In genomic region chr8:71528362-71529073, GRCm38 (mm10) we compare ENCODE assay signal across 7 mouse cellular contexts. TPM values are rescaled to one million over a fixed set of nuclear protein-coding genes. Genes with fewer than 3 reads are reported as not detected.
DNase-seq lines count a peak whose midpoint lies in the region; ATAC-seq and TF ChIP-seq lines count a peak whose summit lies in the region.

No protein-coding gene starts in this region.

- peak; percentile 59 to 73 for DNase-seq in heart, adult 18-20 months
- peak; percentile 59 for DNase-seq in lung, postnatal 14 days
- no peak for DNase-seq in adrenal gland, adult 2 months
- DNase-seq in layer of hippocampus, postnatal 14 days (ENCODE audit: low spot score in 2 of 2): no peak

- H3K9ac ChIP-seq in kidney, embryonic 14.5 days (ENCODE audit: low read depth, low read length): no peak overlapping the region

- no peaks in the 10 kb centered on the region for H3K36me3 ChIP-seq in kidney, embryonic 14.5 days (ENCODE audit: control insufficient read depth, insufficient read depth, low read length)

- no peak for TF ChIP-seq POLR2A in bone marrow, adult 2 months (IDR thresholded peaks at IDR 0.05; ENCODE audit: borderline replicate concordance, control insufficient read depth, low read depth, low read length)

- no peak overlapping the region for H3K4me2 ChIP-seq in kidney, embryonic 14.5 days (replicated peaks; ENCODE audit: low read depth, low read length)

- TF ChIP-seq CTCF in bone marrow, adult 2 months (IDR thresholded peaks at IDR 0.05; ENCODE audit: control insufficient read depth, insufficient read depth, low read length): no peak

- H3K4me1 ChIP-seq in bone marrow, adult 2 months (ENCODE audit: control insufficient read depth, insufficient read depth, low read length): peaks cover 2% of the 10 kb centered on the region
- peaks cover 19% of the 10 kb centered on the region; the same call in 1 of the 2 replicates for H3K4me1 ChIP-seq in kidney, embryonic 14.5 days (ENCODE audit: control insufficient read depth, insufficient read depth, low read length)

- 0 out of 2 replicates have a peak overlapping the region, but pooled peaks have one; percentile 19 for H3K27ac ChIP-seq in bone marrow, adult 2 months (ENCODE audit: control insufficient read depth, insufficient read depth, low read depth, low read length, poor library complexity)
- peak overlapping the region; percentile 69; the same call in 1 of the 2 replicates for H3K27ac ChIP-seq in kidney, embryonic 14.5 days (ENCODE audit: low read depth, low read length)

- no peak for ATAC-seq in kidney, embryonic 14.5 days (ENCODE audit: low FRiP score, low TSS enrichment)
- no peak for ATAC-seq in cerebellum, adult (ENCODE audit: insufficient number of reproducible peaks, low FRiP score, low TSS enrichment)

- H3K9me3 ChIP-seq in kidney, embryonic 14.5 days (ENCODE audit: control insufficient read depth, low read length): no peaks in the 10 kb centered on the region

- H3K4me3 ChIP-seq in bone marrow, adult 2 months (replicated peaks; ENCODE audit: control insufficient read depth, low read depth, low read length): no peak overlapping the region
- no peak overlapping the region for H3K4me3 ChIP-seq in kidney, embryonic 14.5 days (ENCODE audit: low read length)

- H3K27me3 ChIP-seq in kidney, embryonic 14.5 days (ENCODE audit: control insufficient read depth, insufficient read depth, low read length): peaks cover 22% of the 10 kb centered on the region

- WGBS in bone marrow, adult 2 months: 2% methylated on average over 11 of the region's 11 CpGs
- 82% methylated on average over 11 of the region's 11 CpGs for WGBS in kidney, embryonic 14.5 days

RNA-seq across cellular contexts. Expression of gene Ccdc194, which starts 3.0 kb away (rescaled TPM):
- polyA plus RNA-seq in bone marrow, adult 2 months (2011; ENCODE audit: insufficient read depth, insufficient read length, low replicate concordance, missing spikeins): not detected in 2 replicates
- total RNA-seq in heart, adult 18-20 months (2021): not detected
- 0.27 and 0.34 TPM in 2 replicates for polyA plus RNA-seq in kidney, embryonic 14.5 days (2014; fragmentation: Nextera tagmentation; extraction: Ambion mirVana)
- not detected for total RNA-seq in adrenal gland, adult 2 months (2021)
- not detected in 2 replicates for polyA plus RNA-seq in adrenal gland, adult 2 months (2012; rRNA removed)
- not detected for total RNA-seq in layer of hippocampus, postnatal 14 days (2021)

RNA-seq across cellular contexts. Expression of gene Bst2, which starts 8.7 kb away (rescaled TPM):
- 58.9 and 103 TPM in 2 replicates for polyA plus RNA-seq in bone marrow, adult 2 months (2011; ENCODE audit: insufficient read depth, insufficient read length, low replicate concordance, missing spikeins)
- 10 to 100 TPM; 19.3 to 40.2 TPM for total RNA-seq in heart, adult 18-20 months (2021)
- 8.6 and 17.1 TPM in 2 replicates for polyA plus RNA-seq in kidney, embryonic 14.5 days (2014; fragmentation: Nextera tagmentation; extraction: Ambion mirVana)
- total RNA-seq in adrenal gland, adult 2 months (2021): 10 to 100 TPM; 63.1 to 98.6 TPM
- 457 and 528 TPM in 2 replicates for polyA plus RNA-seq in adrenal gland, adult 2 months (2012; rRNA removed)
- total RNA-seq in layer of hippocampus, postnatal 14 days (2021): 1 to 10 TPM; 3.4 to 5.5 TPM

RNA-seq across cellular contexts. Expression of gene Mvb12a, which starts 14.2 kb away (rescaled TPM):
- polyA plus RNA-seq in bone marrow, adult 2 months (2011; ENCODE audit: insufficient read depth, insufficient read length, low replicate concordance, missing spikeins): 23.8 and 47.7 TPM in 2 replicates
- total RNA-seq in heart, adult 18-20 months (2021): 10 to 100 TPM; 28.4 to 28.5 TPM
- polyA plus RNA-seq in kidney, embryonic 14.5 days (2014; fragmentation: Nextera tagmentation; extraction: Ambion mirVana): 98.7 and 111 TPM in 2 replicates
- total RNA-seq in adrenal gland, adult 2 months (2021): 10 to 100 TPM; 64.7 to 74.4 TPM
- polyA plus RNA-seq in adrenal gland, adult 2 months (2012; rRNA removed): 230 and 237 TPM in 2 replicates
- total RNA-seq in layer of hippocampus, postnatal 14 days (2021): 10 to 100 TPM; 33.8 to 36.2 TPM

RNA-seq across cellular contexts. Expression of gene Plvap, which starts 17.0 kb away (rescaled TPM):
- 13.7 and 20.5 TPM in 2 replicates for polyA plus RNA-seq in bone marrow, adult 2 months (2011; ENCODE audit: insufficient read depth, insufficient read length, low replicate concordance, missing spikeins)
- total RNA-seq in heart, adult 18-20 months (2021): 10 to 100 TPM; 23.0 to 30.9 TPM
- 117 and 123 TPM in 2 replicates for polyA plus RNA-seq in kidney, embryonic 14.5 days (2014; fragmentation: Nextera tagmentation; extraction: Ambion mirVana)
- total RNA-seq in adrenal gland, adult 2 months (2021): 100 to 1,000 TPM; 198 to 219 TPM
- polyA plus RNA-seq in adrenal gland, adult 2 months (2012; rRNA removed): 559 and 580 TPM in 2 replicates
- total RNA-seq in layer of hippocampus, postnatal 14 days (2021): 1 to 10 TPM; 7.2 to 7.6 TPM

RNA-seq across cellular contexts. Expression of gene Tmem221, which starts 30.2 kb away (rescaled TPM):
- polyA plus RNA-seq in bone marrow, adult 2 months (2011; ENCODE audit: insufficient read depth, insufficient read length, low replicate concordance, missing spikeins): 0.81 and 2.5 TPM in 2 replicates
- total RNA-seq in heart, adult 18-20 months (2021): under 1 TPM; 0.42 to 0.51 TPM
- 8.2 and 11.2 TPM in 2 replicates for polyA plus RNA-seq in kidney, embryonic 14.5 days (2014; fragmentation: Nextera tagmentation; extraction: Ambion mirVana)
- 1 to 10 TPM; 4.1 to 6.8 TPM for total RNA-seq in adrenal gland, adult 2 months (2021)
- polyA plus RNA-seq in adrenal gland, adult 2 months (2012; rRNA removed): 31.6 and 35.2 TPM in 2 replicates
- under 1 TPM in 1 of 2 experiments, not detected in 1; 0.35 TPM for total RNA-seq in layer of hippocampus, postnatal 14 days (2021)

Comparison
In these comparisons a context has a peak if more than half of its experiments do, and no peak if none do; other contexts are left out.
1. DNase-seq: peak in heart, adult 18-20 months (2 of 2) and lung, postnatal 14 days (single experiment); none in adrenal gland, adult 2 months (single experiment) and layer of hippocampus, postnatal 14 days (0 of 2).